8 mouse cellular contexts compared by ENCODE assay signal in genomic region chr9:64022562-64023366, GRCm38 (mm10). TPM values are rescaled to one million over a fixed set of nuclear protein-coding genes. Genes with fewer than 3 reads are reported as not detected.
DNase-seq lines count a peak whose midpoint lies in the region; ATAC-seq and TF ChIP-seq lines count a peak whose summit lies in the region.

No protein-coding gene starts in this region.

- TF ChIP-seq POLR2A in CH12.LX (IDR thresholded peaks at IDR 0.05; ENCODE audit: low read depth, low read length): no peak; the same call in 1 of the 2 replicates

- no peak overlapping the region for H3K27ac ChIP-seq in CH12.LX (ENCODE audit: insufficient read depth, low read depth)
- peak overlapping the region; percentile 93 for H3K27ac ChIP-seq in forebrain, embryonic 11.5 days (ENCODE audit: low read depth, low read length)
- peak overlapping the region; percentile 99 for H3K27ac ChIP-seq in heart, embryonic 16.5 days (ENCODE audit: low read length)
- peak overlapping the region; percentile 60 for H3K27ac ChIP-seq in liver, embryonic 14.5 days
- peak overlapping the region; percentile 99 for H3K27ac ChIP-seq in stomach, embryonic 16.5 days (ENCODE audit: low read length)

- ATAC-seq in forebrain, embryonic 11.5 days (replicated peaks; ENCODE audit: low FRiP score): peak; percentile 70
- peak; percentile 75 for ATAC-seq in heart, embryonic 16.5 days (replicated peaks; ENCODE audit: extremely low read depth, insufficient read depth, low FRiP score)
- peak; percentile 88 for ATAC-seq in liver, embryonic 14.5 days (ENCODE audit: insufficient read depth)
- ATAC-seq in stomach, embryonic 16.5 days (ENCODE audit: insufficient read depth, low FRiP score): peak; percentile 82

- no peak for TF ChIP-seq CTCF in CH12.LX (conservative IDR thresholded peaks at IDR 0.05 in 1 of 2, IDR thresholded peaks at IDR 0.05 in 1 of 2; ENCODE audit: low read depth in 2 of 2, low read length in 2 of 2)
- TF ChIP-seq CTCF in liver, embryonic 14.5 days (IDR thresholded peaks at IDR 0.05; ENCODE audit: low read depth): 0 out of 2 replicates have a peak, but pooled peaks have one; percentile 2

- peak; percentile 82 for DNase-seq in CH12.LX (ENCODE audit: extremely low read depth)
- DNase-seq in c-Kit-negative CD71-positive TER-119-positive erythroid progenitor cells, embryonic 14.5 days (ENCODE audit: low read depth, low spot score): peak; percentile 86
- DNase-seq in forebrain, embryonic 11.5 days (ENCODE audit: low spot score): peak; percentile 99
- DNase-seq in kidney, postnatal 25 days: peak; percentile 99
- DNase-seq in liver, embryonic 14.5 days (ENCODE audit: low read depth in 3 of 3, low spot score in 3 of 3): peak; percentile 83 to 87 (median 86)
- peak; percentile 96 for DNase-seq in neural tube, embryonic 10.5 days (ENCODE audit: extremely low spot score, low spot score)

- WGBS in forebrain, embryonic 11.5 days: under 1% methylated on average over 53 of the region's 54 CpGs
- whole genome bisulfite sequencing in heart, embryonic 16.5 days: under 1% methylated on average over 38 of the region's 54 CpGs
- WGBS in liver, embryonic 14.5 days (ENCODE audit: insufficient replicate concordance): 1% methylated on average over 47 of the region's 54 CpGs
- WGBS in stomach, embryonic 16.5 days: under 1% methylated on average over 54 of the region's 54 CpGs

- H3K4me2 ChIP-seq in CH12.LX (ENCODE audit: insufficient read depth, low read depth, poor library complexity, severe bottlenecking): peak overlapping the region; percentile 65
- H3K4me2 ChIP-seq in forebrain, embryonic 11.5 days (ENCODE audit: low read depth, low read length, severe bottlenecking): peak overlapping the region; percentile 94
- H3K4me2 ChIP-seq in heart, embryonic 16.5 days (ENCODE audit: low read depth, low read length): peak overlapping the region; percentile 99
- peak overlapping the region; percentile 96 for H3K4me2 ChIP-seq in liver, embryonic 14.5 days (ENCODE audit: low read depth)
- H3K4me2 ChIP-seq in stomach, embryonic 16.5 days (ENCODE audit: low read depth, low read length): peak overlapping the region; percentile 95

- H3K9ac ChIP-seq in CH12.LX (ENCODE audit: insufficient read depth, low read depth): peak overlapping the region; percentile 39; the same call in 1 of the 2 replicates
- H3K9ac ChIP-seq in forebrain, embryonic 11.5 days (ENCODE audit: low read length): peak overlapping the region; percentile 58
- H3K9ac ChIP-seq in heart, embryonic 16.5 days (ENCODE audit: low read length): peak overlapping the region; percentile 98
- peak overlapping the region; percentile 69 for H3K9ac ChIP-seq in liver, embryonic 14.5 days (replicated peaks)
- peak overlapping the region; percentile 77 for H3K9ac ChIP-seq in stomach, embryonic 16.5 days (ENCODE audit: low read length)

- no peaks in the 10 kb centered on the region for H3K36me3 ChIP-seq in CH12.LX (replicated peaks in 1 of 2; ENCODE audit: control insufficient read depth in 1 of 2, insufficient read depth in 1 of 2, low read length in 1 of 2)
- H3K36me3 ChIP-seq in forebrain, embryonic 11.5 days (ENCODE audit: control insufficient read depth, insufficient read depth, low read length): no peaks in the 10 kb centered on the region
- no peaks in the 10 kb centered on the region; the same call in 1 of the 2 replicates for H3K36me3 ChIP-seq in heart, embryonic 16.5 days (ENCODE audit: control insufficient read depth, insufficient read depth)
- no peaks in the 10 kb centered on the region for H3K36me3 ChIP-seq in liver, embryonic 14.5 days (replicated peaks; ENCODE audit: control insufficient read depth, insufficient read depth, low read depth)
- H3K36me3 ChIP-seq in stomach, embryonic 16.5 days (ENCODE audit: control insufficient read depth, insufficient read depth, low read length): no peaks in the 10 kb centered on the region

- dilution Hi-C loops in CH12.LX (cut with MboI; ENCODE audit: extremely low pct_ligation_motif_present, extremely low pct_unique_long_range_greater_than_20kb, low sequenced_read_pairs): no loop called here

- H3K9me3 ChIP-seq in CH12.LX (replicated peaks; ENCODE audit: low read length): peaks cover 24% of the 10 kb centered on the region
- no peaks in the 10 kb centered on the region for H3K9me3 ChIP-seq in forebrain, embryonic 11.5 days (ENCODE audit: control insufficient read depth, low read length)
- no peaks in the 10 kb centered on the region for H3K9me3 ChIP-seq in heart, embryonic 16.5 days (replicated peaks; ENCODE audit: control insufficient read depth, low read length)
- no peaks in the 10 kb centered on the region for H3K9me3 ChIP-seq in liver, embryonic 14.5 days (ENCODE audit: control insufficient read depth, low read length)
- H3K9me3 ChIP-seq in stomach, embryonic 16.5 days (replicated peaks; ENCODE audit: control insufficient read depth, low read length): no peaks in the 10 kb centered on the region

- in situ Hi-C loops in CH12.LX (cut with MboI; ENCODE audit: low pct_ligation_motif_present, low pct_unique_long_range_greater_than_20kb, low sequenced_read_pairs): no loop called here

- H3K4me1 ChIP-seq in CH12.LX (ENCODE audit: control insufficient read depth in 1 of 2, insufficient read depth in 2 of 2): peaks cover 0 to 37% of the 10 kb centered on the region in 2 experiments; a peak in 2 of 4 replicates
- H3K4me1 ChIP-seq in forebrain, embryonic 11.5 days (replicated peaks; ENCODE audit: control insufficient read depth, insufficient read depth, low read length): peaks cover 30% of the 10 kb centered on the region
- H3K4me1 ChIP-seq in heart, embryonic 16.5 days (ENCODE audit: control insufficient read depth, insufficient read depth, low read length): peaks cover 29% of the 10 kb centered on the region
- H3K4me1 ChIP-seq in liver, embryonic 14.5 days (replicated peaks; ENCODE audit: control insufficient read depth in 2 of 2, insufficient read depth in 2 of 2, low read length in 1 of 2): peaks cover 34 to 38% of the 10 kb centered on the region in 2 experiments
- H3K4me1 ChIP-seq in stomach, embryonic 16.5 days (ENCODE audit: control insufficient read depth, insufficient read depth, low read length): peaks cover 37% of the 10 kb centered on the region

- H3K79me2 ChIP-seq in CH12.LX (replicated peaks; ENCODE audit: control insufficient read depth, extremely low read depth, insufficient read depth, poor library complexity, severe bottlenecking): no peaks in the 10 kb centered on the region

- TF ChIP-seq RAD21 in CH12.LX (IDR thresholded peaks at IDR 0.05; ENCODE audit: low read depth, low read length): no peak

- TF ChIP-seq EP300 in CH12.LX (IDR thresholded peaks at IDR 0.05; ENCODE audit: low read length): no peak
- peak; percentile 22; the same call in 1 of the 2 replicates for TF ChIP-seq EP300 in liver, embryonic 14.5 days (IDR thresholded peaks at IDR 0.05; ENCODE audit: low read depth)

- H3K4me3 ChIP-seq in CH12.LX (replicated peaks in 1 of 3; ENCODE audit: low read depth in 2 of 3, low read length in 2 of 3, poor library complexity in 1 of 3): peak overlapping the region in 2 of 3 experiments; percentile 33 to 51
- peak overlapping the region; percentile 60 for H3K4me3 ChIP-seq in forebrain, embryonic 11.5 days (ENCODE audit: low read depth, low read length)
- peak overlapping the region; percentile 75 for H3K4me3 ChIP-seq in heart, embryonic 16.5 days (ENCODE audit: low read length)
- peak overlapping the region; percentile 56 to 61 for H3K4me3 ChIP-seq in liver, embryonic 14.5 days (ENCODE audit: insufficient read depth in 1 of 2, low read depth in 2 of 2, low read length in 2 of 2)
- H3K4me3 ChIP-seq in stomach, embryonic 16.5 days (replicated peaks; ENCODE audit: low read length): peak overlapping the region; percentile 72

- H3K27me3 ChIP-seq in CH12.LX (replicated peaks): peaks cover 5% of the 10 kb centered on the region
- H3K27me3 ChIP-seq in forebrain, embryonic 11.5 days (ENCODE audit: control insufficient read depth, insufficient read depth, low read length): peaks cover 6% of the 10 kb centered on the region
- H3K27me3 ChIP-seq in heart, embryonic 16.5 days (ENCODE audit: control insufficient read depth, insufficient read depth, low read length): no peaks in the 10 kb centered on the region
- peaks cover 42% of the 10 kb centered on the region for H3K27me3 ChIP-seq in liver, embryonic 14.5 days (ENCODE audit: control insufficient read depth, insufficient read depth, low read length)
- H3K27me3 ChIP-seq in stomach, embryonic 16.5 days (ENCODE audit: control insufficient read depth, insufficient read depth, low read length): no peaks in the 10 kb centered on the region

TF ChIP-seq in CH12.LX, 34 proteins besides CTCF, POLR2A, EP300 and RAD21:
- TF ChIP-seq UBTF (IDR thresholded peaks at IDR 0.05; ENCODE audit: low read depth, low read length): no peak
- no peak for TF ChIP-seq USF1 (IDR thresholded peaks at IDR 0.05; ENCODE audit: low read depth, low read length)
- TF ChIP-seq ZKSCAN1 (IDR thresholded peaks at IDR 0.05; ENCODE audit: borderline replicate concordance, low read depth, low read length): no peak
- TF ChIP-seq MAZ (IDR thresholded peaks at IDR 0.05; ENCODE audit: low read depth, low read length): no peak
- TF ChIP-seq CHD1 (IDR thresholded peaks at IDR 0.05; ENCODE audit: low read depth, low read length): no peak
- no peak for TF ChIP-seq KAT2A (IDR thresholded peaks at IDR 0.05; ENCODE audit: insufficient replicate concordance, low read length)
- TF ChIP-seq MAX (IDR thresholded peaks at IDR 0.05; ENCODE audit: low read length): no peak
- no peak for TF ChIP-seq SIN3A (IDR thresholded peaks at IDR 0.05; ENCODE audit: low read length)
- no peak for TF ChIP-seq GABPA (IDR thresholded peaks at IDR 0.05; ENCODE audit: insufficient replicate concordance, low read depth, low read length)
- TF ChIP-seq MAFK (IDR thresholded peaks at IDR 0.05; ENCODE audit: insufficient replicate concordance, low read length): no peak

RNA-seq across cellular contexts. Expression of gene Smad6, which starts 0.9 kb away (rescaled TPM):
- total RNA-seq in CH12.LX (2012; rRNA removed): not detected in 2 replicates
- not detected in 2 replicates for total RNA-seq in CH12.LX (2014; rRNA removed)
- 0.35 TPM in 1 of 2 replicates, not detected in the other for polyA plus RNA-seq in CH12.LX (2012; ENCODE audit: insufficient read length, low read depth)
- polyA plus RNA-seq in forebrain, embryonic 11.5 days (2014; fragmentation: Nextera tagmentation; extraction: Ambion mirVana): 6.5 and 7.4 TPM in 2 replicates
- 12.8 and 13.7 TPM in 2 replicates for polyA plus RNA-seq in heart, embryonic 16.5 days (2015; fragmentation: Nextera tagmentation; extraction: Ambion mirVana)
- polyA plus RNA-seq in liver, embryonic 14.5 days (2012; rRNA removed): 3.9 and 5.2 TPM in 2 replicates
- 1.8 and 2.1 TPM in 2 replicates for polyA plus RNA-seq in liver, embryonic 14.5 days (2014; fragmentation: Nextera tagmentation; extraction: Ambion mirVana)
- polyA plus RNA-seq in stomach, embryonic 16.5 days (2015; fragmentation: Nextera tagmentation; extraction: Ambion mirVana): 3.0 and 3.3 TPM in 2 replicates

Comparison
In these comparisons a context has a peak if more than half of its experiments do, and no peak if none do; other contexts are left out.
1. H3K9ac ChIP-seq: peak in every context shown above with its lines; median percentile 98 in heart, embryonic 16.5 days; 77 in stomach, embryonic 16.5 days; 69 in liver, embryonic 14.5 days; 58 in forebrain, embryonic 11.5 days; 39 in CH12.LX.